Mouse (Mus musculus): ENCODE results near the gene Unc93b1. TPM values are rescaled to one million over a fixed set of nuclear protein-coding genes. Genes with fewer than 3 reads are reported as not detected.
A peak's percentile ranks its signal among the peaks of the same experiment; 100 is the strongest.

Unc93b1 gene
- polyA plus RNA-seq, 1 experiment: 6.6 TPM

DNA sequence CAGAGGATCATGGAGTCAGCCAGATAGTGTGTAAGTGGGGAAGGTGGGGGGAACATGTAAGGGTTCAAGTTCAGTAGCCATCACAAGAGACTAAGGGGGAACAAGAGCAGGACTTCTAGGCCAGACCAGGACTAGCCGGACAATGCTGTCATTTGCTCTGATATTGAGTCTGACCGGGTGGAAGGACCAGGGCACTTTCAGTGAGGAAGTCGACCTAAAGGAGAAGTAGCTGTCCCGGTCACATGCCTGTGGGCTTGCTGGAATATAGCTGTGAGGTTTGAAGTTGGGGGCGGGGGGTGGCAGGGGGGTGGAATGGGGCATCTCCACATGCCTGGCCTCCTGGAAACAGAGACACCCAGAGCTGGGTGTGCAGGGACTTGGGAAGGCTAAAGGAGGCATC, 20.5 kb upstream of the Unc93b1 start:
- no peak overlapping the region for H3K4me3 ChIP-seq (ENCODE audit: control insufficient read depth, low read depth, low read length)
- no peaks in the 10 kb centered on the region for H3K36me3 ChIP-seq (ENCODE audit: control insufficient read depth, insufficient read depth, low read length)
- no peaks in the 10 kb centered on the region for H3K27me3 ChIP-seq (ENCODE audit: control insufficient read depth, insufficient read depth, low read length)
- peaks cover 17% of the 10 kb centered on the region for H3K4me1 ChIP-seq (ENCODE audit: control insufficient read depth, insufficient read depth, low read length)
- no peak overlapping the region for H3K27ac ChIP-seq (ENCODE audit: control insufficient read depth, insufficient read depth, low read depth, low read length)
- no peak for TF ChIP-seq POLR2A (IDR thresholded peaks at IDR 0.05; ENCODE audit: control insufficient read depth, low read depth, low read length)
- no peak for TF ChIP-seq CTCF (IDR thresholded peaks at IDR 0.05; ENCODE audit: control insufficient read depth, insufficient read depth, insufficient replicate concordance, low read depth, low read length)

DNA sequence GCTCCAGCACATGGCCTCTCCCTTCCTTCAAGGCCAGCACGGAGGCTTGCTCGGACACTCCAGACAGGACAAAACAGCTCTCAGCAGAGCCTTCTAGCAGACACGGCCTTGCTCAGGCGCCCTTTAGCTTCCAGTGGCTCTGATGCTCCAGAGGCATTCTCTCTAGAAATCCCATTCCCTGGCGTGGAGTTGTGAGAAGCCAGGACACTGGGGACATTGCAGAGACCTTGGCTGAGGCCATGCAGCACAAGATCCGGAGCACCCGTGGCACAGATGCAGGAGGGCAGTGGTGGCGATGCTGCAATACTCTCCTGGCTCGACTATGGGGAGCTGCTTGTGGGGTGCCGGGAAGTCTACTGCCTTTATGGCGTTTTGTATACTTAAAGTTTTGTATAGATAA, 18.3 kb upstream of the Unc93b1 start:
- Histone ChIP-seq H3K4me1 (ENCODE audit: control insufficient read depth, insufficient read depth, low read length) (peaks cover 17% of the 10 kb centered on the region), H3K27me3 (ENCODE audit: control insufficient read depth, insufficient read depth, low read length) (no peaks in the 10 kb centered on the region), H3K36me3 (ENCODE audit: control insufficient read depth, insufficient read depth, low read length) (no peaks in the 10 kb centered on the region; the same call in 1 of the 2 replicates), H3K27ac (ENCODE audit: control insufficient read depth, insufficient read depth, low read depth, low read length) (no peak overlapping the region), H3K4me3 (ENCODE audit: control insufficient read depth, low read depth, low read length) (no peak overlapping the region; the same call in 1 of the 2 replicates)
- TF ChIP-seq CTCF (IDR thresholded peaks at IDR 0.05; ENCODE audit: control insufficient read depth, insufficient read depth, insufficient replicate concordance, low read depth, low read length) (no peak), POLR2A (IDR thresholded peaks at IDR 0.05; ENCODE audit: control insufficient read depth, low read depth, low read length) (no peak)

DNA sequence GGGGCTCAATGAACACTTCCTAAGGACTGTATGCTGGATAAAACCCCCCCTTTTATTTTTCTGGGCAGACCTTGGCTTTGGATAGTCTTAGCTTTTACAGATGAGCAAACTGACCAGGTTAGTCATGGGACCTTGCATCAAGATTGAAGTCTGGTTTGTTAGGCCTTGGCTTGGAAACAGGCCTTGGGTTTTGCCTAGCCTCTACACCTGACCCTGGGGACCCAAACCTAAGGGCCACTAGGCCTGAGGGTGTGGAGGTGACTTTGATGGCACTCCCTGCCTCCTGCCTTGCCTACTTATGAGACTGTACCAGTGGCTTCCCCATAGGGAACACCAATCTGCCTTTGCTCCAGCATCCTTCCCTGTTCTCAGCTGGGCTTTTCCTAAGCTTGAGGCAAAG, 15.1 kb upstream of the Unc93b1 start:
- peaks cover 19% of the 10 kb centered on the region for H3K4me1 ChIP-seq (ENCODE audit: control insufficient read depth, insufficient read depth, low read length)
- TF ChIP-seq POLR2A (IDR thresholded peaks at IDR 0.05; ENCODE audit: control insufficient read depth, low read depth, low read length): no peak
- no peak for TF ChIP-seq CTCF (IDR thresholded peaks at IDR 0.05; ENCODE audit: control insufficient read depth, insufficient read depth, insufficient replicate concordance, low read depth, low read length)
- no peaks in the 10 kb centered on the region for H3K27me3 ChIP-seq (ENCODE audit: control insufficient read depth, insufficient read depth, low read length)
- H3K4me3 ChIP-seq (ENCODE audit: control insufficient read depth, low read depth, low read length): peak overlapping the region; percentile 79
- H3K36me3 ChIP-seq (ENCODE audit: control insufficient read depth, insufficient read depth, low read length): no peaks in the 10 kb centered on the region; the same call in 1 of the 2 replicates
- H3K27ac ChIP-seq (ENCODE audit: control insufficient read depth, insufficient read depth, low read depth, low read length): no peak overlapping the region

DNA sequence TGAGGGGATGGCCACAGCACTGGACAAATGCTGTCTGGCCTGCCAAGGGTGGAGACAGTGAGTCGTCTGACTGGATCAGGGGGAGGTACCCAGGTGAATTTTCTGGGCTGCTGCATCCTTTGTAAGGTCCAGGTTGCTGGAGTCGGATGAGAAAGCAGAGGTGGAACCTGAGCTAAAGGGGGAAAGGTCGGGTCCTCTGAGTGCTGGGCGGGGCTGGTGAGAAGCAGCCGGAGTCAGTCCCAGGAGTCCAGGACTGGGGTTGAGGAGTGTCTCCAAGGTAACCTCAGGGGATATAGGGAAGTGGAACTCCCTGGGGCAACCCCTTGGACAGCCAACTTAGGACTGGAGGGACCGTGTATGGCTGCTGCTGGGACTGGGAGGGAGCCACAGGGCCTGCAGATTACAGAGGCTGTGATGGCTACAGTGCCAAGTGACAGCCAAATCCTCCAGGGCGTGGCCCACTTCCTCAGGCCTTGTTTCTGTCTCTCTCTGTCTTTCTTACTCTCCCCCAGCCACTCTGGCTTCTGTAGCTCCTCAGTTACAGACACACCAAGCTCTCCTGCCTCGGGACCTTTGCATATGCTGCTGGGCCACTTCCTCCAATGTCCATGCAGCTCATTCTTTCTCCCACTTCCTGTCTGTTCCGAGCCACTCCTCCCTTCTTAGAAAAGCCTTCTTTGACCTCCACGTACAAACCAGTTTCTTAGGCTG, 12.2 kb upstream of the Unc93b1 start:
- Histone ChIP-seq H3K4me3 (ENCODE audit: control insufficient read depth, low read depth, low read length) (no peak overlapping the region), H3K4me1 (ENCODE audit: control insufficient read depth, insufficient read depth, low read length) (peaks cover 24% of the 10 kb centered on the region), H3K27ac (ENCODE audit: control insufficient read depth, insufficient read depth, low read depth, low read length) (no peak overlapping the region; the same call in 1 of the 2 replicates), H3K36me3 (ENCODE audit: control insufficient read depth, insufficient read depth, low read length) (no peaks in the 10 kb centered on the region; the same call in 1 of the 2 replicates), H3K27me3 (ENCODE audit: control insufficient read depth, insufficient read depth, low read length) (no peaks in the 10 kb centered on the region)
- no peak for TF ChIP-seq POLR2A (IDR thresholded peaks at IDR 0.05; ENCODE audit: control insufficient read depth, low read depth, low read length)
- no peak for TF ChIP-seq CTCF (IDR thresholded peaks at IDR 0.05; ENCODE audit: control insufficient read depth, insufficient read depth, insufficient replicate concordance, low read depth, low read length)

DNA sequence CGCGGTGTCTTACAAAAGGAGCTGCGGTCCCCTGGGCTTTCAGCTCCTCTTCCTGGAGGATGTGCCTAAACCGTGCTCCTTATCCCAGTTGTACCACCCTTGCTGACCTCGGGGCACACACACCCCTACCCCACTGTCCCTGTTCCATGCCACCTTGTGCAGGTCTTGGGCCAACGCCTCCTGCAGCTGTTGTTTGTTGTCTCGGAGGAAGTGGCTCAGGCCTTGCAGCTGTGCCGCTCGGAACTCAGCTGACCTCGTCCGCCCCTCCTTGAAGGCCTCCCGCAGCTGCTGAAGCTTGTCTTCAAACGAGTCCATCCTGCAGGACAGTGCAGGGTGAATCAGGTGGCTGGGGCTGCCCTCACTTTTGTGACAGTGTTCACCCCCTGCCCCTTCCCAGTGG, 11.4 kb upstream of the Unc93b1 start:
- Histone ChIP-seq H3K36me3 (ENCODE audit: control insufficient read depth, insufficient read depth, low read length) (no peaks in the 10 kb centered on the region; the same call in 1 of the 2 replicates), H3K4me3 (ENCODE audit: control insufficient read depth, low read depth, low read length) (no peak overlapping the region), H3K27me3 (ENCODE audit: control insufficient read depth, insufficient read depth, low read length) (no peaks in the 10 kb centered on the region), H3K4me1 (ENCODE audit: control insufficient read depth, insufficient read depth, low read length) (peaks cover 20% of the 10 kb centered on the region), H3K27ac (ENCODE audit: control insufficient read depth, insufficient read depth, low read depth, low read length) (peak overlapping the region; percentile 58)
- TF ChIP-seq CTCF (IDR thresholded peaks at IDR 0.05; ENCODE audit: control insufficient read depth, insufficient read depth, insufficient replicate concordance, low read depth, low read length) (no peak), POLR2A (IDR thresholded peaks at IDR 0.05; ENCODE audit: control insufficient read depth, low read depth, low read length) (no peak)

DNA sequence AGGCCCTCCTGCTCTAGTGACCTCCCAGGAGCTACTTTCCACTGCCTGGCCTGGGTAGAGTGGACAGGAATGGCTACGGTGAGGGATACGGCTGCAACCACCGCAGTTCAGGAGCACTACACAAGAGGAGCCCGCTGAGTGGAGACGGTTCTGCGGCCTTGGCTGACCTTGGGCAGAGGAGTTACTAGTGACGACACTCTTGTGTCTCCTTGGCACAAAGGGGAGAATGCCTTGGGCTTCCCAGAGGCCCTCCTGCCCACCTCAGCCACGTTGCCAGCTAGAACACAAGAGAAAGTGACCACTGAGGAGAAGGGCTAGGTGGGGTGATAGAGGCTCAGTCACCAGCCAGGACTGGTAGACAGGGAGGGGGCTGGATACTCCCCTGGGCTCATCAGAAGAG, 10.8 kb upstream of the Unc93b1 start:
- Histone ChIP-seq H3K27me3 (ENCODE audit: control insufficient read depth, insufficient read depth, low read length) (no peaks in the 10 kb centered on the region), H3K4me3 (ENCODE audit: control insufficient read depth, low read depth, low read length) (no peak overlapping the region), H3K27ac (ENCODE audit: control insufficient read depth, insufficient read depth, low read depth, low read length) (peak overlapping the region; percentile 58), H3K36me3 (ENCODE audit: control insufficient read depth, insufficient read depth, low read length) (no peaks in the 10 kb centered on the region; the same call in 1 of the 2 replicates), H3K4me1 (ENCODE audit: control insufficient read depth, insufficient read depth, low read length) (peaks cover 19% of the 10 kb centered on the region)
- TF ChIP-seq CTCF (IDR thresholded peaks at IDR 0.05; ENCODE audit: control insufficient read depth, insufficient read depth, insufficient replicate concordance, low read depth, low read length) (no peak), POLR2A (IDR thresholded peaks at IDR 0.05; ENCODE audit: control insufficient read depth, low read depth, low read length) (no peak)

DNA sequence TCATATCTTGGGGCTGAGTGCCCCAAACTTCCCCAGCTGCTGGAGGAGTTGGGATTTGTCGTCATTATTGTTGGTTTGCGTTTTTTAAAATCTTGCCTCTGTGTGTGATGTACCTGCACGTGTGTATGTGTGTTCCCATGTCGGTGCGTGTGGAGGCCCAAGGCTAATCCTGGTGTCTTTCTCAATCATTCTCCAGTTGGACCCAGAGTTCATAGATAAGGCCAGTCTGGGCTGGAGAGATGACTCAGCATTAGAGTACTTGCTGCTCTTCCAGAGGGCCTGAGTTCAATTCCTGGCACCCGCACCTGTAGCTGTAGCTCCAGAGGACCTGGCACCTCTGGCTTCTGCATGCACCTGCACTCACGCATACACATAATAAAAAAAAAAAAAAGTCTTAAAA, 10.1 kb upstream of the Unc93b1 start:
- Histone ChIP-seq H3K36me3 (ENCODE audit: control insufficient read depth, insufficient read depth, low read length) (no peaks in the 10 kb centered on the region; the same call in 1 of the 2 replicates), H3K4me3 (ENCODE audit: control insufficient read depth, low read depth, low read length) (no peak overlapping the region), H3K27ac (ENCODE audit: control insufficient read depth, insufficient read depth, low read depth, low read length) (no peak overlapping the region), H3K4me1 (ENCODE audit: control insufficient read depth, insufficient read depth, low read length) (peaks cover 23% of the 10 kb centered on the region), H3K27me3 (ENCODE audit: control insufficient read depth, insufficient read depth, low read length) (no peaks in the 10 kb centered on the region)
- TF ChIP-seq POLR2A (IDR thresholded peaks at IDR 0.05; ENCODE audit: control insufficient read depth, low read depth, low read length): no peak
- TF ChIP-seq CTCF (IDR thresholded peaks at IDR 0.05; ENCODE audit: control insufficient read depth, insufficient read depth, insufficient replicate concordance, low read depth, low read length): no peak

All from testis, adult 2 months (tissue).